Mouse (Mus musculus) hindbrain, embryonic 16.5 days (tissue): Measurements from ENCODE around the gene Rere. TPM values are rescaled to one million over a fixed set of nuclear protein-coding genes. Genes with fewer than 3 reads are reported as not detected.

Experiments
- ATAC-seq: fragments of 200-750 bp; cut with Nextera tagmentation; 2 replicates; pipeline ENCODE4 v1.8.0; 2017; ENCODE audit warnings: moderate TSS enrichment, moderate library complexity
- H3K27ac ChIP-seq: fragments of 300-500 bp; sonication (generic); 2 replicates; pipeline ENCODE4 v1.5.1; 2014; ENCODE audit warnings: low read depth, mild to moderate bottlenecking, control low read depth, low read length, moderate library complexity
- H3K27me3 ChIP-seq: fragments of 300-500 bp; sonication (generic); replicated peaks from 2 replicates; pipeline ENCODE4 v1.6.1; 2014; ENCODE audit warnings: low read length; ENCODE audit not compliant: control insufficient read depth, insufficient read depth
- H3K36me3 ChIP-seq: fragments of 300-500 bp; sonication (generic); 2 replicates; pipeline ENCODE4 v1.6.1; 2014; ENCODE audit warnings: mild to moderate bottlenecking, low read length, moderate library complexity, mixed read lengths; ENCODE audit not compliant: control insufficient read depth, insufficient read depth
- H3K4me1 ChIP-seq: fragments of 300-500 bp; sonication (generic); 2 replicates; pipeline ENCODE4 v1.6.1; 2014; ENCODE audit warnings: low read depth, low read length; ENCODE audit not compliant: control insufficient read depth, insufficient read depth
- H3K4me2 ChIP-seq: fragments of 300-500 bp; sonication (generic); 2 replicates; pipeline ENCODE4 v1.6.1; 2014; ENCODE audit warnings: mild to moderate bottlenecking, low read length, control low read depth, moderate library complexity
- H3K4me3 ChIP-seq: fragments of 300-500 bp; sonication (generic); 2 replicates; pipeline ENCODE4 v1.5.1; 2014; ENCODE audit warnings: mild to moderate bottlenecking, low read length, control low read depth, moderate library complexity
- H3K9ac ChIP-seq: fragments of 300-500 bp; sonication (generic); 2 replicates; pipeline ENCODE4 v1.6.1; 2014; ENCODE audit warnings: low read depth, mild to moderate bottlenecking, control low read depth, low read length, moderate library complexity
- H3K9me3 ChIP-seq: fragments of 300-500 bp; sonication (generic); 2 replicates; pipeline ENCODE4 v1.6.1; 2014; ENCODE audit warnings: mild to moderate bottlenecking, low read length, moderate library complexity; ENCODE audit not compliant: control insufficient read depth
- WGBS: fragments of 180-500 bp; shearing (Covaris S2); extraction: QIAGEN DNeasy Blood & Tissue Kit; methylation state at CpG from one replicate; pipeline ENCODE4 v1.1.7; 2014; 5-methylcytosine and 5-hydroxymethylcytosine counted together
- polyA plus RNA-seq: library from polyadenylated mRNA; unstranded; fragments of >200 nt; fragmentation: Nextera tagmentation; extraction: Ambion mirVana; gene quantifications from 2 replicates; pipeline ENCODE4 v1.2.1, GENCODE M21; 2015

The Rere gene
- polyA plus RNA-seq, 1 experiment from 2014 or later, result 25.4 TPM

- H3K36me3 ChIP-seq, result no peaks in the 10 kb centered on the region
- H3K4me2 ChIP-seq, result no peak overlapping the region
- no peak overlapping the region for H3K4me3 ChIP-seq
- ATAC-seq, result no peak
- H3K27me3 ChIP-seq, result no peaks in the 10 kb centered on the region
- peaks cover 24% of the 10 kb centered on the region for H3K4me1 ChIP-seq
- no peak overlapping the region for H3K9ac ChIP-seq
- H3K27ac ChIP-seq, result no peak overlapping the region
- no peaks in the 10 kb centered on the region for H3K9me3 ChIP-seq
- WGBS, result 40% methylated on average over 3 of the region's 3 CpGs
These were observed 309.3 kb downstream of the Rere start for GRCm38 (mm10) chr4:150590621-150591282.

- H3K27ac ChIP-seq, result no peak overlapping the region
- H3K9me3 ChIP-seq, result no peaks in the 10 kb centered on the region
- H3K4me1 ChIP-seq, result peaks cover 24% of the 10 kb centered on the region
- H3K27me3 ChIP-seq, result no peaks in the 10 kb centered on the region
- no peaks in the 10 kb centered on the region for H3K36me3 ChIP-seq
- ATAC-seq, result no peak
- no peak overlapping the region for H3K4me3 ChIP-seq
- H3K9ac ChIP-seq, result no peak overlapping the region
- WGBS, result 70% methylated on average over 4 of the region's 4 CpGs
- no peak overlapping the region for H3K4me2 ChIP-seq
These were observed 310.2 kb downstream of the Rere start for GRCm38 (mm10) chr4:150591602-150592001.

DNA sequence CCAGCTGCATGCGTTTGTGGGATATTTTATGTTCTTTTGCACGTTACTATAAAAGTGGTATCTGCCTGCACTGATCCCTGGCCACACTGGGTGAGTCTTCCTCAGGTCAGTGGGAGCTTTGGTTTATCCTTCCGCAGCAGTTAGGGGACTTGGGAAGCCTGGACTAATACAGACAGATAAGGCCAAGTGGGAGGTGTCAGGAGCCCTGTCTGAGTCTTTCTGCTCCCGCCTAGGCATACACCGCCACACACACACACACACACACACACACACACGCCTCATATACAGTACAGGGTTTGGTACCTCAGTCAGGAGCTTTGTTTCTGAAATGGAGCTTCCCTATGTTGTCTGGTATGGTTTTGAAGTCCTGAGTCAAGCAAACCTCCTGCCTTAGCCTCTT, 310.6 kb downstream of the Rere start:
- H3K27ac ChIP-seq, result no peak overlapping the region
- H3K27me3 ChIP-seq, result no peaks in the 10 kb centered on the region
- 79% methylated on average over 6 of the region's 6 CpGs for WGBS

DNA sequence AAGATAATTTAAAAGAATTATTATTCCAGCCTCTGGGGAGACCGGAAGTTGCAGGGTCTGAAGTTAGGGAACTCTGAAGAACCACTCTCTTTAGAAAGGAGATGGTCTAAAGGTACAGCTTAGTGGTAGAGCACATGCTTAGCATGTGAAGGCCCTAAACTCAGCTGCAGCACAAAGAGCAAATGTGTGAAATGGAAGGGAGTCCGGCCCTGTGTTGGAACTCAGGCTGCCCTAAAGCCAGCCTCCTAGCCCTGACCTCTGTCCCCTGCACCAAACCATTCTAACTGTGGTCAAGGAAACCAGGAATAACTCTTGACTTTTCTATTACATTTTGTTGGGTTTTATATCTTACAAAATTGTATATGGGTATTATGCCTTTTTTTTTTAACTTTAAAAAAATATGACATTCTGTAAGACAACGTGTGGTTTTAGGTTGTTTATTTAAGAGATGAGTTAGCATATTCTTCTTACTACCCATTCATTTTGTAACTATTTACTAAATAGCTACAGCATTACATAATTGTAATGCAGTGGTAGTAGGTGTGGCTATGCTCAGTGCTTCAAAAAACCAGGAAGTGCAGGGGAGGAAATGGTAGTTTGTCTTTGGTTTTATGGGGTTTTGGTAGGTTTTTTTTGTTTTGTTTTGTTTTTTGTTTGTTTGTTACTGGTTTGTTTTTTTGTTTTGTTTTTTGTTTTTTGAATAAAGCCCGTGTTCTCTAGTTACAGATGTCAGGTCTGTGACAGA, 312.2 kb downstream of the Rere start:
- Histone ChIP-seq H3K27ac (no peak overlapping the region), H3K4me1 (peaks cover 25% of the 10 kb centered on the region), H3K4me2 (no peak overlapping the region), H3K9me3 (no peaks in the 10 kb centered on the region), H3K9ac (no peak overlapping the region), H3K27me3 (no peaks in the 10 kb centered on the region), H3K4me3 (no peak overlapping the region), H3K36me3 (no peaks in the 10 kb centered on the region)
- WGBS, result 85% methylated on average over 4 of the region's 4 CpGs
- no peak for ATAC-seq

More for the DNA sequence above, 310.6 kb downstream of the Rere start:
- Histone ChIP-seq H3K4me1 (peaks cover 19% of the 10 kb centered on the region), H3K4me3 (no peak overlapping the region), H3K9ac (no peak overlapping the region), H3K9me3 (no peaks in the 10 kb centered on the region), H3K4me2 (no peak overlapping the region), H3K36me3 (no peaks in the 10 kb centered on the region)
- no peak for ATAC-seq

GRCm38 (mm10) chr4:150594298-150594829, 312.9 kb downstream of the Rere start:
- Histone ChIP-seq H3K4me3 (no peak overlapping the region), H3K27ac (no peak overlapping the region), H3K9ac (no peak overlapping the region), H3K27me3 (no peaks in the 10 kb centered on the region), H3K4me2 (no peak overlapping the region), H3K9me3 (no peaks in the 10 kb centered on the region), H3K36me3 (no peaks in the 10 kb centered on the region), H3K4me1 (peaks cover 26% of the 10 kb centered on the region)
- no peak for ATAC-seq
- 93% methylated on average over 4 of the region's 4 CpGs for WGBS

DNA sequence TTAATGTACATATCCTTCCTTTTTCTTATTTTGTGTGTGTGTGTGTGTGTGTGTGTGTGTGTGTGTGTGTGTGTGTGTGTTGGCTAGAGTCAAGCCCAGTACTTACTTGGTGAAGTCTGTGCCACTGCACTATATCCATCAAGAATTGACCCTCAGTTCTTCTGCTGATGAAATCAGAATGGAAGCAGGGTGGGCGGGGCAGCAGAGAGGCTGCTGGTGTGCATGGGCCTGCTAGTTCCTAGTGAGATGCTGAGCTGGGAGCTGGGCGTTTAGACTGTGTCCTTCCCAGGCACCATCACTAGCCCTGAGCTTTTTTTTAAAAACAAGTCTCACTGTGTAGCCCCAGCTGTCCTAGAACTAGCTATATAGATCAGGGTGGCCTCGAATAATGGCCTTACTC, 313.6 kb downstream of the Rere start:
- Histone ChIP-seq H3K27me3 (no peaks in the 10 kb centered on the region), H3K9ac (no peak overlapping the region), H3K4me1 (peaks cover 30% of the 10 kb centered on the region), H3K4me3 (no peak overlapping the region), H3K4me2 (no peak overlapping the region), H3K27ac (no peak overlapping the region), H3K9me3 (no peaks in the 10 kb centered on the region), H3K36me3 (no peaks in the 10 kb centered on the region)
- ATAC-seq, result no peak
- 77% methylated on average over 3 of the region's 3 CpGs for WGBS

GRCm38 (mm10) chr4:150595991-150596390, 314.5 kb downstream of the Rere start:
- WGBS, result 85% methylated on average over 5 of the region's 5 CpGs
- no peak for ATAC-seq
- no peaks in the 10 kb centered on the region for H3K9me3 ChIP-seq
- no peak overlapping the region for H3K4me2 ChIP-seq
- no peaks in the 10 kb centered on the region for H3K36me3 ChIP-seq
- H3K4me1 ChIP-seq, result peaks cover 28% of the 10 kb centered on the region
- no peak overlapping the region for H3K27ac ChIP-seq
- H3K4me3 ChIP-seq, result no peak overlapping the region
- H3K27me3 ChIP-seq, result no peaks in the 10 kb centered on the region
- H3K9ac ChIP-seq, result no peak overlapping the region

GRCm38 (mm10) chr4:150598686-150599085, 317.2 kb downstream of the Rere start:
- Histone ChIP-seq H3K9me3 (no peaks in the 10 kb centered on the region), H3K27me3 (no peaks in the 10 kb centered on the region), H3K9ac (no peak overlapping the region), H3K27ac (peak overlapping the region; percentile 53), H3K36me3 (no peaks in the 10 kb centered on the region), H3K4me1 (peaks cover 18% of the 10 kb centered on the region), H3K4me3 (no peak overlapping the region), H3K4me2 (no peak overlapping the region)
- ATAC-seq, result peak; percentile 71
- 71% methylated on average over 1 of the region's 1 CpGs for WGBS

DNA sequence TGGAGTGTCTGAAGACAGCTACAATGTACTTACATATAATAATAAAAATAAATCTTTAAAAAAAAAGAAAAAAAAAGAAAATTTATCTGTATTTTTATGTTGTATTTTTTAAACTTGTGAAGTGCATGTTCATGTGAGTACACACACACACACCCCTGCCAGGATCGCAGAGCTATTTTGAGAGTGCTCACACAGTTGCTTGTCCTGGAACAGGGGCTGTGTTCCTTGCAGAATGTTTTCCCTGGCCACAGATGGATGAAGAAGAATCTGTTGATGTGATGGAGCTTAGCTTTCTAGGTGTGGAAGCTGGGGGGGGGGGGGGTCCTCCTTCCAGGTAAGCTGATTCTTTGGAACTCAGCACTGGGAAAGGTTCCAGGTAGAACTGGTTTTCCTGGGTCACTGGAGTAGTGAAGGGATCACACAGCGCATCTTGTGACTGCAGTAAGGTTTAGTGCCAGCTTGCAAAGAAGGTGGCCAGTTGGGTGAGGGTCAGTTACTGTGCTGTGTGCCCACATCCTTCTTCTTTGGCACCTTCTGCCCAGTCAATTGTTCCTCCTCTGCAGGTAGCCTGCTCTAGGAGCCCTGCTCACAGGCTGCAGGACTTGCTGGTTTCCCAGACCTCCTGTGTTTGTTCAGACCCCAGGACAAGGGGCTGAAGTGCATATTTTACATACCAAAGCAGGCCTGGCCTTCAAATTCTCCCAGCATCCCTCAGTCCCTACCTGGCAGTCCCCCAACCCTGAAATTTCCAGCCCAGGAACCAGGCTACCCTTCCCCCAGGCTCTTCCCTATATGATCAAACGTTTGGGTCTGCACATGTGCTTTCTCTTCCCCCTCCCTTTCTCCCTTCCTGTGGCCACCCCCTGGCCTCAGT, 317.9 kb downstream of the Rere start:
- Histone ChIP-seq H3K4me2 (no peak overlapping the region), H3K9me3 (no peaks in the 10 kb centered on the region), H3K27me3 (no peaks in the 10 kb centered on the region), H3K4me3 (no peak overlapping the region), H3K9ac (no peak overlapping the region), H3K36me3 (no peaks in the 10 kb centered on the region), H3K4me1 (peaks cover 18% of the 10 kb centered on the region), H3K27ac (peak overlapping the region; percentile 35)
- WGBS, result 51% methylated on average over 3 of the region's 3 CpGs
- ATAC-seq, result no peak
